Mouse (Mus musculus) liver, embryonic 14.5 days (tissue): ENCODE measurements at regions not wholly inside any gene's neighbourhood (a gene's known extent, or its start where the extent isn't known, plus 50 kb on each side); places are given as distances from the start of the nearest gene placed in this dataset.

ENCODE experiments used
- CTCF ChIP-seq: IDR thresholded peaks from 2 replicates; pipeline ENCODE4 v1.5.1; 2016; ENCODE audit warnings: antibody characterized with exemption, low read depth, control low read depth
- EP300 ChIP-seq: IDR thresholded peaks from 2 replicates; pipeline ENCODE4 v1.6.1; 2016; ENCODE audit warnings: antibody characterized with exemption, low read depth

DNA sequence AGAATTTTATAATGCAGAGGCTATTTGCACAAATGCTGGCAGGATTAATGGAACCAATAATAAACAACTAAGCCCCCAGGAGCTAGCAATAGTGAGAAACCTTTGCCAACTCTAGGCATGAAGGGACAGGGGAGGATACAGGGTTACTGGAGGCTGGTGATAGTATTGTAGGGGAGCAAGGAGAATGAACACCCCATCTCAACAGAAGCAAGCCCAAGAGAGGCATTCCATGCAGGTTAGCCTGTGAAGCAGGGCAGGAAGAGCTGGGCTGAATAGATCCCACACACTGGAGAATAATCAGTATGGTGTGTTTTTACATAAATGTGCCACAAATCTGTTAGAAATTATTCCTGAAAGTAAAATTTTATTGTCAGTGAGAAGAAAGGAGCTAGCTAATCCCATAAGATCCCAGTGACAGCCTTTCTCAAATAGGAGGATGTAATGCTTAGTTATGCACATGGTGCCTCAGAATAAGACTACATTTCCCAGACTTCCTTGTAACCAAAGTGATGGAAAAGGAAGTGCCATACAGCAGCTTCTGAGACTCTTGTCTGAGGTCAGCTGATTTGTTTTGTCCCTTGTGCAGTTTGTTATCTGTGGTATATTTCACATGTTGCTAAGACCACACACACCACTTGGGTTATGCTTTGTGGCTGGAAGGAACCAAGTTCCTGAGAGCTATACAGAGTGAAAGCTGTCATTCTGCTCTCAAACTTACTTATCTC, 111.1 kb downstream of the Ccdc71l start:
- TF ChIP-seq CTCF (no peak), EP300 (no peak)
